Mouse (Mus musculus) heart, postnatal 4 days (tissue): Measurements from ENCODE around the gene Manea. TPM values are rescaled to one million over a fixed set of nuclear protein-coding genes. Genes with fewer than 3 reads are reported as not detected.
"Not testable (repeated sequence)": the region's sequence is repeated elsewhere in the genome, so short reads cannot be mapped to it uniquely, and the experiment has no call there.

Experiments
- DNase-seq: peaks from one replicate; pipeline ENCODE4 v3.0.0; 2021
- total RNA-seq, 2 experiments: library from RNA; stranded (reverse); gene quantifications; 2 replicates each; pipeline ENCODE4 v1.2.3; 2021

The Manea gene
- 10 to 100 TPM; 15.2 to 17.2 TPM for total RNA-seq

GRCm38 (mm10) chr4:26346443-26347106 is at the start of gene Manea:
TSS of gene Manea (minus strand) at chr4:26346891.
- peak; percentile 96 for DNase-seq

DNA sequence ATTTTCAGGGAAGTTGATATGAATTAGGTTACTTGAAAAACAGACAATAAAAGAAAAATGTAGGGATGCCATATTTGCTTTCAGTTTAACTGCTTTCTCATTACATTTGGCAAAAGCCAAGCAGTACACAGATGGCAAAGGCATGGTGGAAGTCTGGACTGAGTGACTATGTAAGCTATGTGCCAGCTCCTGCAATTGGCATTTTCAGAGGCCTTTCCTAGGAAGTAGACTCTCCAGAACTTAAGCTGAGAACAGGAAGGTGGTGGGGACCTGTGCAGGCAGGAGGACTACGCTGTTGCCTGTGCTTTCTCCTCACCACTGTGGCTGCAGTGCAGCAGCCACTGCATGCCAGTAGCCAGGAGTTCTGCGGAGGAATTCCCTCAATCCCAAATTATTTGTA is 7.9 kb upstream of the Manea start:
- DNase-seq: no peak

DNA sequence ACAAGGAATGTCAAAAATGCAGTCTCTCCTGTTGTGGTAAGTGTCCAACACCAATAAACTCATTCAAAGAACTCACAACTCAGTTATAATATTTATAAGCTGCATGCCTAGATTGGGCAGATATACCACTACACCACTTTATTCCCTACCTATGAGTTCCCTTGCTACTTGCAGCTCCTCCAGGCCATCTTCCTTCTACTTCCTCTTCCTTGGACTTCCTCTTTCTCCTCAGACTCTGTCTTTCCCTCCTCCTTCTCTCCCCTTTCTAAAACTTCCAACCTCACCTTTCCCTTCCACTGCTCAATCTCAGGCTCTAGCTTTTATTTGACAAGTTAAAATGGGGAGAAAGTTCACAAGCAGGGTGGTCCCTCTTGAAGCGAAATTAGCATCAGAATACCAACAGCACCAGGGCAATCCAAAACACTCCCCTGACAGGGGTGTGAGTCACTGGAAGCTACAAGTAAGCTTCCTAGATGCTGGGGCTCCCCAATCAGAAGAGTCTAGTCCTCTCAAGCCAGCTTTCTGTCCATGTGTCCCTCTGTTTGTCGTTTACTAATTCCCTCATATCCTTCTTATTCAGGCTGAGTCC is 7.0 kb upstream of the Manea start:
- no peak for DNase-seq

DNA sequence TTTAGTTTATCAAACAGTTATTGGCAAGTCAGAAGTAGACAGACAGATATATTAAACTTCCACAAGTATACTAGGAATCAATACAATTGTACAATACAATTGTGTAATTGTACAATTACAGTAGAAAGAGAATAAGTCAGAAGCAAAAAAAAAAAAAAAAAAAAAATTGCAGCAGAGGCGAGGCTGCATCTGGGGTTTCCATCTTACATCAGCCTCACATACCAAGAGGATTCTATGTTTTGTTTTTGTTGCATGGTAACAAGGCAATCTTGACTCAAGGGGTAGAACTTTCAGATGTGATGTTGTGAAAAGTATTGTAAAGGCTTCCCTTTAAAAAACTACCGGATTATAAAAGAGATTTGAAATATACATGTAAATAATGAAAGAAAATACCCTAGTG is 548 bp upstream of the Manea start:
- DNase-seq: no peak

DNA sequence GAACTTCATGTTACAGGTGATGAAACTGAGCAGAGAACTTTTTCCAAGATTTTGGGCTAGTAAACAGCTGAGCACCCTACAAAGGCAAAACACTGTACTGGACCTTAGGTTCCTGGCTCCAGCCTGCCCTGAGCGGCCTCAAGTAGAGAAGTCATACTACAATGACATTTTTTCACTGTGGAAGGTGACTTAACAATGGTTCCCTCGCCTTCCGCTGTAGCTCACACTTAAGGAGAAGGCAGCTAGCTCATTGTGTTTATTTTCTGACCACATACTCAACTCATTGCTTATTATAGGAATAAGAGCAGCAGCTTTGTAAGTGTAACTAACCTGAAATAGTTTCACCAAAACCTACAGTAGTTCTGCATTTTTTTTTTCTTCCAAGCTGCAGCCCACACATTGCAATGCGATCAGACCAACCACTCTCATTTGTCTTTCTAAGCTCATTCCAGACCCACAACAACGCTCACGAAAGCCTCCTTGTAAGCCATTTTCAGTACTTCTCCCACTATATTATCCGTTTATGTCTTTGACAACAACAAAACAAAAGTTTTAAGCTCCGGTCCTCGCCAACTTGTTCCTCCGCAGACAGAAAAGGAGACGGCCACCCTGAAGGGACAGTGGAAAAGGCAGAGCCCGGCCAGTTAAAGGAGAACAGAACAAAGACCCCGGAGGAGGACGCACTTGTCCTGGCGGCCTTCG is 799 bp downstream of the Manea start:
- no peak for DNase-seq

- no peak for DNase-seq
Observed at GRCm38 (mm10) chr4:26345080-26345479, 1.6 kb downstream of the Manea start.

- DNase-seq: no peak
Observed at GRCm38 (mm10) chr4:26342346-26342745, 4.3 kb downstream of the Manea start.

DNA sequence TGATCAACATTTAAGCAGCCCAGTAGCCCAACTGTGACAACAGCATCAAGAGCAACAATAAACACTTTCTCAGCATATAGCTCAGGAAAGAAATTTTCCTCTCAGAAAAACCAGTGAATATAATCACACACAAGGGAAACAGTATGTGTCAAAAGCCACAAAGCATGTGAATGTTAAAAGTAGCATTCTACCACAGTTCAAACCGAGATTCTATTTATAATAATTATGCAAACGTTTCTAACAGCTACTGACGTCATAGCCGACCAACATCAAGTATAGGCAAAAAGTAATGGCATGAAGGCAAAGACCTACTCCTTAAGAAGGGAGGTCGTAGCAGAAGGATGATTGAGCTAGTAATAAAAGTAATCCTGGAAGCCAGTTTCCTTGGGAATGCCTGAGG is 8.1 kb downstream of the Manea start:
- no peak for DNase-seq

DNA sequence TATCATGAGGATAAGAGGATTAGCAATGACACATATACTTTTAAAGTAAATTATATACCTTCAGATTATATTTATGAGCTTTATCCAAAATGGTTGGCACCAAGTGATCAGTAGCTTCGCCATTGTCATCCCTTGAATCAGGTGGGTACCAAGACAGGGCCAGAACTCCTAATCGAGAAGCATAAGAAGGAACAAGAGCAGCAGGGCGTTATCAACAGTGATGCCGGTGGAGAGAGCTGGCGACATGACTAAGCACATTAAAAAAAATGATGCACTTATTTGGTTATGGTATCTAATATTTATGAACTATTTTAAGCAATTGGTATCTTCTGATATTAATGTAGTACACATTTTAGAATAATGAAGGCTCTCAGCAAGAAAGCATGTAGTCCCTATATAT is 10.1 kb downstream of the Manea start:
- DNase-seq: no peak

DNA sequence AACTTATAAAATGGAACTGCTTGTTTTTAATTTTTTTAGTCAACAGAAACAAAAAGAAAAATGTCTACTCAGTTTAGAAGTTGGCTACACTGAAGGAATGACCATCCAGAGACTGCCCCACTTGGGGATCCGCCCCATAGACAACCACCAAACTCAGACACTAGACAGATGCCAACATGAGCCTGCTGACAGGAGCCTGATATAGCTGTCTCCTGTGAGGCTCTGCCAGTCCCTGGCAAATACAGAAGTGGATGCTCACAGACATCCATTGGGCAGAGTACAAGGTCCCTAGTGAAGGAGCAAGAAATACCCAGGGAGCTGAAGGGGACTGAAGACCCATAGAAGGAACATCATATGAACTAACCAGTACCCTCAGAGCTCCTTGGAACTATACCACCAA is 42.0 kb downstream of the Manea start:
- not testable (repeated sequence) for DNase-seq

DNA sequence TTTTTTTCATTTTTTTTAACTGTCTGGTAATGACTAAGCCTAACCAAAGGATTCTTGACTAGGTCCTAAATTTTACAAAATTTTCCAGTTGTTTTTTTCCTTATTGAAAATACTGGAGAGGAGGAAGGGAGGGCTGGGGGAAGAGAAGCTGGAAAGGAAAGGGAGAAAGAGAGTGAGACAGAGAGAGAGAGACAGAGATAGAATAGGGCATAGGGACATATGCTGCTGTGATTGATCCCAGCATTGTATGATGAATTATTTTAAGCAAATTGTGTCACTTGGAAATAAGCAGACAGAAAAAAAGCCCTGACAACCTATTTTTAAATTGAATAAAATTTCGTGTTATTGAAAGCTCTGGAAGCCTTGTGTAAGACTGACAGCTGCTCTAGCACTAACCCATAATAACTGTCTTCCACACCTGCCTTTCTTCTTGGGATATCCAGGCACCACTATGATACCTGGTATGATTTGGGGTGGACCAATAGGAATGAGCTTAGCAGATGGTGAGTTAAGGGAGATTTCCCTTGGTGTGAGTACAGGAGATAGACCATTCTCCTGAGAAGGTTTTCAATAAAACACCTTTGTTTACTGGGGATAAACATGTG is 69.5 kb downstream of the Manea start:
- DNase-seq: no peak

DNA sequence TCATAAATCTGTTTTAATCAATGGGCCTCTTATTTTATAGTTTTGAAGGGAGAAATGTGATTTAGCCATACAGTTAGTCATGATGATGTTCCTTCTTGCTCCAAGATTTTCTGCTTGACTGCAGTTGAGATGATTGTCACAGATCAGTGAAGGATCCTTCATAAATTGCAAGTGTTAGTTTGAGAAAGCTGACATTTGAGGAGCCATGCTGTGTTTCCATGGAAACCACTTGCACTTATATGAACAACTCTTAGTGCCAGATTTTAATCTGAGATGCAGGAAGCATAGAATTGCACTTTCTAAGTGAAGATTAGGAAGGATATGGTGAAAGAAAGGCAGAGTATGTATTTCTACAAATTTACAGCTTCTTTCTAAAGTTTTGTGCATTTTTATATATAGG is 70.4 kb downstream of the Manea start:
- no peak for DNase-seq

- DNase-seq: no peak
Observed at GRCm38 (mm10) chr4:26275769-26276168, 70.9 kb downstream of the Manea start.
